Mouse (Mus musculus) lung, postnatal 0 days (tissue): ENCODE data around the gene Mfsd4a.

Source experiments
- CTCF ChIP-seq: IDR thresholded peaks from 2 replicates; pipeline ENCODE4 v1.5.1; 2016; ENCODE audit warnings: antibody characterized with exemption, mild to moderate bottlenecking
- EP300 ChIP-seq: IDR thresholded peaks from 2 replicates; pipeline ENCODE4 v1.6.1; 2016; ENCODE audit warnings: antibody characterized with exemption, mild to moderate bottlenecking, control low read depth

- TF ChIP-seq EP300 (no peak), CTCF (no peak)
Measured at GRCm38 (mm10) chr1:132028413-132028812, 39.4 kb downstream of the Mfsd4a start.
